In the genomic region with DNA sequence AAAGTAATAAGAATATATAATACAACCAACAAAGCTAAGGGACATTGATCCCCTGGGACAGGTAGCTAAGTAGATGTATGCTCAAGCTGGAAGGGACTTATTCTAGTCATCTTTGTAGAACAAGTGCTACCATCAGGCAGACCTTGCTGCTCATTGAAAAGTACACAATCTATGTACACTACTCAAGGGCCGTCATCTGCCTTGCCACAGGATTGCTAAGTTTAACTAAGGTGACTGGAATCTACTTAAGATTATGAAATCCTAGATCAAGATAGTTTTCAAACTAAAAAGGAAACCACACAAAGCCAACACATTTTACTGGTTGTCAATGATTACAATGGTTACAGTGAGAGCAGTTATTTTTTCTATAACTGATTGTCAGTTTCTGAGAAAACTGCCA, we compare ENCODE assay signal across 26 mouse cellular contexts. TPM values are rescaled to one million over a fixed set of nuclear protein-coding genes. Genes with fewer than 3 reads are reported as not detected.
DNase-seq lines count a peak whose midpoint lies in the region; ATAC-seq lines count a peak whose summit lies in the region.
"Had no signal": no experiment of that assay in that cellular context is flagged by ENCODE, and none has a peak within 500 bp of the region (broad histone marks: within the 10 kb centered on the region; RNA-seq: fewer than 3 reads in every experiment).

No protein-coding gene starts in this region.

- peaks cover 2% of the 10 kb centered on the region; the same call in 1 of the 2 replicates for H3K9me3 ChIP-seq in lung, embryonic 16.5 days (ENCODE audit: control insufficient read depth, low read length)
- H3K9me3 ChIP-seq: embryonic facial prominence, embryonic 13.5 days; embryonic facial prominence, embryonic 15.5 days; forebrain, embryonic 12.5 days had no signal

- H3K4me2 ChIP-seq in lung, embryonic 16.5 days (ENCODE audit: low read depth, low read length) = no peak overlapping the region
- H3K4me2 ChIP-seq: embryonic facial prominence, embryonic 13.5 days; embryonic facial prominence, embryonic 15.5 days; forebrain, embryonic 12.5 days had no signal

- H3K36me3 ChIP-seq in lung, embryonic 16.5 days (ENCODE audit: control insufficient read depth, insufficient read depth, low read length) = no peaks in the 10 kb centered on the region
- H3K36me3 ChIP-seq: embryonic facial prominence, embryonic 13.5 days; embryonic facial prominence, embryonic 15.5 days; forebrain, embryonic 10.5 days; forebrain, embryonic 12.5 days had no signal

- H3K27ac ChIP-seq in lung, embryonic 16.5 days (ENCODE audit: low read length) = no peak overlapping the region
- H3K27ac ChIP-seq: embryonic facial prominence, embryonic 13.5 days; embryonic facial prominence, embryonic 15.5 days; forebrain, embryonic 10.5 days; forebrain, embryonic 12.5 days had no signal

- no peak overlapping the region for H3K9ac ChIP-seq in lung, embryonic 16.5 days (ENCODE audit: low read length)
- H3K9ac ChIP-seq: embryonic facial prominence, embryonic 13.5 days; embryonic facial prominence, embryonic 15.5 days; forebrain, embryonic 12.5 days had no signal

- no peaks in the 10 kb centered on the region for H3K4me1 ChIP-seq in lung, embryonic 16.5 days (replicated peaks; ENCODE audit: control insufficient read depth, insufficient read depth, low read length)
- H3K4me1 ChIP-seq: embryonic facial prominence, embryonic 13.5 days; embryonic facial prominence, embryonic 15.5 days; forebrain, embryonic 10.5 days; forebrain, embryonic 12.5 days had no signal

- no peak for DNase-seq in lung, postnatal 14 days
- peak; percentile 7 for DNase-seq in lung, postnatal 10 days
- peak; percentile 59 for DNase-seq in lung, postnatal 25 days (ENCODE audit: low spot score)
- no peak for DNase-seq in urinary bladder, adult 2 months (ENCODE audit: low spot score)
- DNase-seq in layer of hippocampus, postnatal 10 days (ENCODE audit: low spot score in 2 of 2) = no peak
- DNase-seq: adrenal gland, adult 2 months; adrenal gland, postnatal 10 days; adrenal gland, postnatal 25 days; cerebellum, adult 11 months; cerebellum, adult 18-20 months; cerebellum, adult 8-10 months; cerebellum, adult 9-11 months; cerebellum, postnatal 14 days; cerebellum, postnatal 36 days; embryo, embryonic 11 days had no signal

- no peak overlapping the region for H3K4me3 ChIP-seq in lung, embryonic 16.5 days (ENCODE audit: low read length)
- H3K4me3 ChIP-seq: embryonic facial prominence, embryonic 13.5 days; embryonic facial prominence, embryonic 15.5 days; erythroblast, embryonic 14.5 days; forebrain, embryonic 10.5 days; forebrain, embryonic 12.5 days had no signal

- no peaks in the 10 kb centered on the region for H3K27me3 ChIP-seq in lung, embryonic 16.5 days (ENCODE audit: control insufficient read depth, insufficient read depth, low read depth, low read length)
- H3K27me3 ChIP-seq: embryonic facial prominence, embryonic 13.5 days; embryonic facial prominence, embryonic 15.5 days; forebrain, embryonic 12.5 days had no signal

- 41% methylated on average over 1 of the region's 1 CpGs for WGBS in lung, embryonic 16.5 days

- peak; percentile 41; the same call in 1 of the 2 replicates for ATAC-seq in lung, embryonic 16.5 days (ENCODE audit: low read depth)
- ATAC-seq: forebrain, embryonic 14.5 days had no signal

RNA-seq across cellular contexts. Expression of gene Bmp3, which starts 41.8 kb away (rescaled TPM):
- 5.5 and 7.3 TPM in 2 replicates for polyA plus RNA-seq in lung, embryonic 16.5 days (2015; fragmentation: Nextera tagmentation; extraction: Ambion mirVana)
- 51.1 and 66.0 TPM in 2 replicates for polyA plus RNA-seq in urinary bladder, adult 2 months (2012; rRNA removed)
- 1 to 10 TPM; 6.1 to 6.3 TPM for total RNA-seq in layer of hippocampus, postnatal 10 days (2021)
- total RNA-seq: common myeloid progenitor, adult 5-6 weeks; ES-E14; MEL had no signal
- polyA plus RNA-seq: C2C12; erythroblast, embryonic 14.5 days had no signal

Comparison
In these comparisons a context has a peak if more than half of its experiments do, and no peak if none do; other contexts are left out.
1. DNase-seq: peak in lung, postnatal 10 days (single experiment) and lung, postnatal 25 days (single experiment); none in lung, postnatal 14 days (single experiment), urinary bladder, adult 2 months (single experiment) and layer of hippocampus, postnatal 10 days (0 of 2).